In the genomic region with DNA sequence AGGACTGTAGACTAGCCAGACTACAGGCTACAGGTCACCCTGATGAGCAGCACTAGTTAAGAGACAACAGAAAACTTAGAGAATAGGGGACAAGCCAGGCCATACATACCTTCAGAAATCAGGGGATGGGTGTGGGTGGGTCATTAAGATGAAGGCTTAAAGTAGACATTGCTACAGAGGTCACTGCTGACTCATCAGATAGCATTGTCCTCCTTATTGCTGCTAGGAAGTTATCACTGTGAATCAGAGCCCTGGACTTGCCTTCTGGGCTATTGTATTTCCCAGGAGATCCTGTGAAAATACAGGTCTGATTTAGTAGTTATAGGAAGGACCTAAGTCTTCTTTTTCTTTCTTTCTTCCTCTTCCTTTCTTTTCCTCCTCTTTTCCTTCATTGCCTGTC, we compare ENCODE assay signal across 17 mouse cellular contexts.
"Had no signal": no experiment of that assay in that cellular context is flagged by ENCODE, and none has a peak within 500 bp of the region (broad histone marks: within the 10 kb centered on the region; RNA-seq: fewer than 3 reads in every experiment).

No protein-coding gene starts in this region.

- H3K4me1 ChIP-seq: kidney, embryonic 15.5 days; liver, embryonic 13.5 days; midbrain, embryonic 13.5 days; neural tube, embryonic 12.5 days; neural tube, embryonic 15.5 days; stomach, embryonic 15.5 days had no signal

- H3K27me3 ChIP-seq: kidney, embryonic 15.5 days; liver, embryonic 13.5 days; midbrain, embryonic 13.5 days; neural tube, embryonic 12.5 days; neural tube, embryonic 15.5 days; stomach, embryonic 15.5 days had no signal

- H3K4me3 ChIP-seq: kidney, embryonic 15.5 days; left cerebral cortex, adult 2 months; liver, embryonic 13.5 days; midbrain, embryonic 13.5 days; neural tube, embryonic 12.5 days; neural tube, embryonic 15.5 days; stomach, embryonic 15.5 days had no signal

- H3K27ac ChIP-seq: kidney, embryonic 15.5 days; left cerebral cortex, adult 2 months; liver, embryonic 13.5 days; macrophage; midbrain, embryonic 13.5 days; neural tube, embryonic 12.5 days; neural tube, embryonic 15.5 days had no signal

- ATAC-seq: midbrain, embryonic 13.5 days; midbrain, embryonic 16.5 days had no signal

- DNase-seq: kidney, postnatal 10 days; kidney, postnatal 36 days; layer of hippocampus, postnatal 36 days; liver, embryonic 13.5 days; lung, embryonic 14.5 days; retina, postnatal 1 day; right cerebral cortex, postnatal 25 days; spleen, adult 18-20 months; thymus, postnatal 25 days had no signal

- H3K9ac ChIP-seq: kidney, embryonic 15.5 days; liver, embryonic 13.5 days; lung, embryonic 14.5 days; midbrain, embryonic 13.5 days; neural tube, embryonic 12.5 days; neural tube, embryonic 15.5 days; stomach, embryonic 15.5 days had no signal

- H3K4me2 ChIP-seq: kidney, embryonic 15.5 days; liver, embryonic 13.5 days; lung, embryonic 14.5 days; midbrain, embryonic 13.5 days; neural tube, embryonic 12.5 days; neural tube, embryonic 15.5 days; stomach, embryonic 15.5 days had no signal

- H3K9me3 ChIP-seq: kidney, embryonic 15.5 days; liver, embryonic 13.5 days; midbrain, embryonic 13.5 days; neural tube, embryonic 12.5 days; neural tube, embryonic 15.5 days; stomach, embryonic 15.5 days had no signal
